Mouse (Mus musculus) retina, postnatal 7 days (tissue): Measurements from ENCODE around the gene Rps6kb1.
"Not testable (repeated sequence)": the region's sequence is repeated elsewhere in the genome, so short reads cannot be mapped to it uniquely, and the experiment has no call there.

Source experiments
- DNase-seq: peaks from one replicate; pipeline ENCODE4 v3.0.0-alpha.2; 2012; ENCODE audit warnings: low read depth, low spot score

Rps6kb1 gene

GRCm38 (mm10) chr11:86540476-86540845 is 4.1 kb downstream of the Rps6kb1 start:
- DNase-seq, result no peak

DNA sequence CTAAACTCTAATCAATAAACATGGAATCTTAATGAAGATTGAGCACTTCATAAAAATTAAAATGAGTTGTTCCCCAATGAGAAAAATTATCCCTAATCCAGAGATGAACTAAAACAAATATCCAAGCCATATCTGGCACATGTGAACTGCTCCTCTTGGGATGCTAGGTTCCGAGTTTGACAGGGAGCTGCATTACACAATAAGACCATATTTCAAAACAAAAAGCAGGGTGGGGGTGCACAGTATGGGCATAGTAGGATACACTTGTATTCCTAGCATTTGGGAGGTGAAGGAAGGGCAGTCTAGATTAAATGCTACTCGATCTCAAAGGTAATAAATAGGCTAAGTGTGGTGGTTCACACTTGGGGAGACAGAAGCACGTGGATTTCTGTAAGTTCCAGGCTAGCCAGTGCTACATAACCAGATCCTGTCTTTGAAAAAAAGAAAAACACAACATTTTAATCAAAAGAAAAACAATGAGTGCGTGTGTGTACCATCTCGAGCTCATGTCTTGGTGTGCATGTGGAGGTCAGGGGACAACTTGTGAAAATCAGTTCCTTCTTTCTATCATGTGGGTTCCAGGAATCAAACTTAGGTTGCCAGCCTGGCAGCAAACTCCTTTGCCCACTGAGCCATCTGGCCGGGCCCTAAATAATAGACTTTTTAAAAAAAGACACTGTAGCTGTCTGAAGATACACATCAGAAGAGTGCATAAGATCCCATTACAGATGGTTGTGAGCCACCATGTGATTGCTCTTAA is 4.7 kb downstream of the Rps6kb1 start:
- no peak for DNase-seq

- no peak for DNase-seq
These were observed 5.8 kb downstream of the Rps6kb1 start for GRCm38 (mm10) chr11:86538786-86539185.

DNA sequence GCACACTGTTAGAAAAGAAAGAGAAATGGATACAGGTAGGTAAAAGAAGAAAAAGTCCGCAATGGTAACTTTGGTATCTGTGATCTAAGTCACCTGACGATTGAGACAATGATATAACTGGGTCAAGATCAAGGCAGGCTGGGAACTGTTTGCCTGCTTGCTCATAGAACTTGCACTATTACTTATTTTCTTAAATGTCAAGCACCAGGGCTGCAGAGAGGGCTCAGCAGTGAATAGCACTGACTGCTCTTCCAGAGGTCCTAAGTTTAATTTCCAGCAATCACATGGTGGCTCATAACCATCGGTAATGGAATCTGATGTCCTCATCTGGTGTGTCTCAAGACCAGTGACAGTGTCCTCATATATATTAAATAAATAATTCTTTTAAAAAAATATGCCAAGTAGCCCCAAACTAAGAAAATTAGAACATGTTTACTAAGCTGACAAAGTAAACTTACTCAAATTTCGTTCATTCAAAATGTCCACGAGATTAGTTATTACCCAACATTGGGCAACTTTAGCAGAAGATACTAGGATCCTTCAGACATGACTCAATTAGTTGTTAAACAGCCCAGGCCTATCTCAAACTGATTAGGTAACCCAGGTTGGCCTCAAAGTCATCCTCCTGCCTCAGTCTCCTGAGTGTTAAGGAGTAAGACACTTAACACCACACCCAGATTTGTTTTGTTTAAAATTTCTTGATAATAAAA is 10.2 kb downstream of the Rps6kb1 start:
- no peak for DNase-seq

- DNase-seq, result not testable (repeated sequence)
These were observed 11.3 kb downstream of the Rps6kb1 start for GRCm38 (mm10) chr11:86533302-86533701.

- no peak for DNase-seq
These were observed 11.8 kb downstream of the Rps6kb1 start for GRCm38 (mm10) chr11:86532834-86533233.

DNA sequence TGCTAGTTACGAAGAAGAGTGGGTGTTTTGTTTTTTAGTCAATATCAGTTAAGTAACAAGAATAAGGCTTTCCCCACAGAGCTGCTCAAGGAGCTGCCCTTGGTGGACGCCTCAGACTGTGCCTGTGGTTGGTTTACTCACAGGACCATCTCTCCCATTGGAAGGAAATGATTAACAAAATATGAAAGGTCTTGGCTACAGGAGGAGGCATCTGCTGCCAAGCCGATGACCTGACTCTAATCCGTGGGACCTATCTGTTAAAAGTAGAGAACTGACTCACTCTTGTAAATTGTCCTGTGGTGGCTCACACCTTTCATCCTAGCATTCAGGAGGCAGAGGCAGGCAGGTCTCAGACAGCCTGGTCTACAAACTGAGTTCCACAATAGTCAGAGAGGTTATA is 17.1 kb downstream of the Rps6kb1 start:
- DNase-seq, result no peak

DNA sequence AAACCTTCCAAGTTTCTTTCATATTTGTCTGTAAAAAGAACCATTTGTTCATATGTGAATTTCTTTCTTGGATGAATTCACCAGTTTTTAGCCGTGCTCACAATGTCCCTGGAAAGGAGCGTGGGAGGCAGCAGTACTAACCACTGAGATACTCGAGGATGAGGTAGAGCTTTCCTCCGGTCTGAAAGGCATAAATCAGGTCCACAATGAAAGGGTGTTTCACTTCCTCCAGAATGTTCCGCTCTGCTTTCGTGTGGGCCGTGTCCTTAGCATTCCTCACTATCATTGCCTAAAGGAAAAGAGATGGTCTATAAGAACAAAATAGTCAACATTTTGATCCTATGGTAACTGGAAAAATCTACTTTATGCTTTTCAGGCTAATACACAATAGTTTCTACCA is 24.9 kb downstream of the Rps6kb1 start:
- DNase-seq, result no peak

- no peak for DNase-seq
These were observed 27.4 kb downstream of the Rps6kb1 start for GRCm38 (mm10) chr11:86517229-86517628.

DNA sequence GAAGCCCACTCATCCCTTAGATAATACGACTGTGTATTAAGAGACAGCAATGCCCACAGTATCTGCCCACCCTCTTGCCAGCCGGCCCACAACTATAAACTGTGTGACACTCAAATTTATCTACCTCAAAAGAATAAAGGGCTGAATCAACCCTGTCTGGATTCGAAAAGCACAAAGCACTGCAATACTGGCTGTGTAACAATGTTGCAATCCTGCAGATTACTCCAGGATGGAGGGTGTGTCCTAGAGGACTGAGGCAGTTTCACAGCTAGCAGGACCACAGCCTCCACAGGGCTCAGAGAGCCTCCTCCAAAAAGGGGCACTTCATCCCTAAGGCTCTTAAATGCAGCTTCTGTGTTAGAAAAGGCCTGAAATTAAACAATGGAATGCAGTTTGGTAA is 28.0 kb downstream of the Rps6kb1 start:
- no peak for DNase-seq

- DNase-seq, result no peak
These were observed 36.6 kb downstream of the Rps6kb1 start for GRCm38 (mm10) chr11:86507991-86508390.

GRCm38 (mm10) chr11:86507334-86507733 is 37.3 kb downstream of the Rps6kb1 start:
- no peak for DNase-seq

DNA sequence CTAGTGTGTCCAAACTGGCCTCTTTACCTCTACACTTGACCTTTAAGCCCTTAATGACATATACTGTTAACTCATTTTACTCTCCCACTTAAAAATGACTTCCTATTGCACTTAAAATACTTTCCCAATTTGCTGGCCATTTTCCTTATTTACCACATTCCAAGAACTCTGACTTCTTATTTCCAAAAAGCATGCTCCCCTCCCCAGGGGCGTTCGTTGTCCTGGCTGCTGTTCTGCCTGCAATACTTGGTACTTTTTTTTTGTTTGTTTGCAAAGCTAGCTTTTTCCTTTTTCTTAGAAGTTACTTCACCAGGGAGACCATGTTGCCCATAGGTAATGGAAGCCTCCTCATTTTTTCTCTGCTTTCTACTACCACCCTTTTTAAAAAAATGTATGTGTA is 41.5 kb downstream of the Rps6kb1 start:
- DNase-seq, result no peak

GRCm38 (mm10) chr11:86500795-86501194 is 43.8 kb downstream of the Rps6kb1 start:
- no peak for DNase-seq

GRCm38 (mm10) chr11:86497908-86498307 is 46.7 kb downstream of the Rps6kb1 start:
- DNase-seq, result no peak

DNA sequence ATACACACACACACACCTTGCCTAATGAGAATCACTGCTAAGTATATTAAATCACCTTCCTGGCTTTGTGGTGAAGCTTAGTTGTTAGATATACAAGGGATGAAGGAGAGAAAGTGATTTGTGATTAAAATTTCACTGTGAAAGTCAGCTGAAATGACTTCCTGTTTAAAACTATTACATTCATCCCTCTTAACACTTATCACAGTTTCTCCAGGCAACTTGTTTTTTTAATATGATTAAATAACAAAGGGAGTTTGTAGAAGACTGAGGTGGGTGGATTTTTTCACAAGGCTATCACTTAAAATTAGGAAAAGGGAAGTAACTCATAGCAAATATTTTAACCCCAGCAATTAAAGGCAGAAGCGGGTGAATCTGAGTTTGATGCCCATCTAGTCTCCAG is 47.2 kb downstream of the Rps6kb1 start:
- DNase-seq, result no peak

DNA sequence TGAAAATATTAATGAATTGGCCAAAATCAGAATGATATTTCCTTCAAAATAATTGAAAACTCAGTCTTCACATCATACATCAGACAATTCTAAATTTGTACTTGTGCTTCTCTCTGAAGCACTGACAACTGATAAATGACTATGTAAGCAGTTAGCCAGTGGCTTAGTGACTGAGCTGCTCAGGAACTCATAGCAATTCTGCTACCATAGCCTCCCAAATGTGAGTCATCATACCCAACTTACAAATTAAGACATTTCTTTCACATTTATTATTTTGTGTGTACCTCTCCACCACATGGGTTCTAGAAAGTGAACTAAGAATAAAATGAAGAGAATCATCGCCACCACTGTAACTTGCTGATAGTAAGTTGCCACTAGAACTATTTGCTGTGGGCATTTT is 53.8 kb downstream of the Rps6kb1 start:
- DNase-seq, result no peak

- no peak for DNase-seq
These were observed 59.6 kb downstream of the Rps6kb1 start for GRCm38 (mm10) chr11:86484910-86485510.

DNA sequence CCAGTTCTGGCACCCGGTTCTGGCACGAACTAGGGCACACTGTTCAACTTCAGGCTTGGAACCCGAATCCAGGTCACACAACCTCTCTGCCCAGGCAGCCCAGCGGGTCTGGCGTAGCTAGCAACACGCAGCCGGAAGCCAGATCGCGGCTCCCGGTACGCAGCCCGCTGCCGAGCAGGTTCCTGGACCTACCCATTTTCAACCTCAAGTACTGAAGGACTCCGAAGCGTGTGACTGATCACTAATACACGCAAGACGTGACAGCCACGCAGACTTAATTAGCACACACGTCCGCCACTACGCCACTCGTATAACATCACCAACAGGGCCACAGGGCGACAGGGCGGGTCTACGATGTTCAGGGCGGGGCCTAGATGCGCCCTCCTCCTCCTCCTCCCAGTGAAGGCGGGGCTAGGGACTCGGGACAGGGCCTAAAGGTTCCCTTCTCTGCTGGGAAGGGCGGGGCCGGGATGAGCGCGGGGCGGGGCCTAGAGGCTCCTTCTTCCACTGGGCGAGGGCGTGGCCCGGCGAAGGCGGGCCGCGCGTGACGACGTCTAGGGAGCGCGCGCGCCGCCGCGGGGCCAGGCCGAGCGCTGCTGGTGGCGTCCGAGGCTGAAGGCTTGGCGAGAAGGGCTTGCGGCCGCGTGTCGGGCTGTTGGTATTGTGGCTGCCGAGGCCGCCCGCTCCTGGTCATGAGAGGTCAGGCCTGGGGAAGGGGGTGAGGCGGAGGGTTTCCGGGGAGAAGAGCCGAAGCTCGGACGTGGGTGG is 60.3 kb downstream of the Rps6kb1 start, which contains the start of gene Rnft1:
Gene Rnft1 (plus strand): TSS at position 557 of the 768 bp plus-strand sequence.
- DNase-seq, result peak; percentile 97

- no peak for DNase-seq
These were observed 71.0 kb downstream of the Rps6kb1 start for GRCm38 (mm10) chr11:86473576-86473975.

GRCm38 (mm10) chr11:86472771-86473171 is 71.8 kb downstream of the Rps6kb1 start:
- no peak for DNase-seq

- DNase-seq, result no peak
These were observed 72.8 kb downstream of the Rps6kb1 start for GRCm38 (mm10) chr11:86471785-86472184.
